Mouse (Mus musculus): ENCODE results near the gene Ppp4r2.

The Ppp4r2 gene

DNA sequence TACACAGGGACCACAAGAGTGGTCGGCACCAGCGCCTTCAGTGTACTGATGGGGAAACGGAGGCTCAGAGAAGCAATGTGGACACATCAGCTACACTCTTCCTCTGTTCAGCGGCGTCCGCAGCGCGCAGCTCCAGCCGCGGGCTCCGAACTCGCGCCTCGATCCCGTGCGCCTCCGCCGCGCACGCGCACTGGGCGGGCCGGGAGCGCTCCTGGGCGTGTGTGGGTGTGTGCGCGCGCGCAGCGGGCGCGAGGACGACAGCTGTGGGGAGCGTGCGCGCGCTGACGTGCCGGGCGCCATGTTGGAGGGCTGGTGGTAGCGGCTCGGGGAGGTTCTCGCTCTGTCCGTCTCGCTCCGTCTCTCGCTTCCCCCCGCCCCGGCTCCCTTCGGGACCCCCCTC is at the start of gene Ppp4r2:
TSS of gene Ppp4r2 (plus strand) at position 268 of the 400 bp plus-strand sequence.
- peak; percentile 54 for DNase-seq (ENCODE audit: low read depth, low spot score)

DNA sequence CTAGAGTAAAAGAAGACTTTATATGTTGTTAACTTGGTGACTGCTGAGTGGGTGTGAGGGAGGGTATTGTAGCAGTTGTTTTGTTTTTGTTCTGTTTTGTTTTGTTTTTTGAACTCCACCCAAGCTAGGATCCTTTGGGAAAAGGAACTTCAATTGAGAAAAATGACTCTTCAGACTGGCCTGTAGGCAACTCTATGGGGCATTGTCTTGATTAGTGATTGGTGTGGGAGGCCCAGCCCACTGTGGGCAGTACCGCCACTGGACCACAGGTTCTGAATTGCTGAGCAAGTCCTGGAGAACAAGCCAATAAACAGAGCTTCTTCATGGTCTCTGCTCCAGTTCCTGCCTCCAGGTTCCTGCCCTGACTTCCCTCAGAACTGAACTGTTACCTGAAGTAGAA is 45.7 kb upstream of the Ppp4r2 start:
- DNase-seq (ENCODE audit: low read depth, low spot score), result no peak

GRCm38 (mm10) chr6:100789161-100789560 is 44.3 kb upstream of the Ppp4r2 start:
- no peak for DNase-seq (ENCODE audit: low read depth, low spot score)

DNA sequence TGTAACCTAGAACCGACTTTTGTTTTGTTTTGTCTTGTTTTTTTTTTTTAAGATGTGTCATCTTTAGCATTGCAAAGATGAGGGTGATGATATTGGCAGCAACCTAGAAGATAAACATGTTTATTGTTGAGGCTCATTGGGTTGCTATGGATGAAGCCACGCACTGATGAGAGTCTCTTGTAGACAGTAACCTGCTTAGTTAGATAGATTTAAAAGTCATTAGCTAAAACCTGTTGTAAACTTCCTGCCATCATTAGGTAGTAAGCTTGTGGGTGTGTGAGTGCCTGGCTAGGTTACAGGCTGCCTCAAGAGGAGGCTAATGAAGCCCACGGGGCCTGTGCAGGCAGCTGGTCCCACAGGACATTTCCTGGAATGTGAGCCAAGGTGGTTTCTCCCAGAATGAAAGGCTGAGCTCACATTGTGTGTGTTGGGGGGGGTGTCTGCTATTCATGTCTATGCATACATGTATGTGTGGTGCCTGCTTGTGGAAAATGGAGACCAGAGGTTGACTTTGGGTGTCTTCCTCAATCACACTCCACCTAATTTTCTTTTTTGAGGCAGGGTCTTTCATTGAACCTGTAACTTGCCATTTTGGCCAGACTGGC is 41.3 kb upstream of the Ppp4r2 start:
- no peak for DNase-seq (ENCODE audit: low read depth, low spot score)

GRCm38 (mm10) chr6:100792973-100793769 is 40.3 kb upstream of the Ppp4r2 start:
- no peak for DNase-seq (ENCODE audit: low read depth, low spot score)

DNA sequence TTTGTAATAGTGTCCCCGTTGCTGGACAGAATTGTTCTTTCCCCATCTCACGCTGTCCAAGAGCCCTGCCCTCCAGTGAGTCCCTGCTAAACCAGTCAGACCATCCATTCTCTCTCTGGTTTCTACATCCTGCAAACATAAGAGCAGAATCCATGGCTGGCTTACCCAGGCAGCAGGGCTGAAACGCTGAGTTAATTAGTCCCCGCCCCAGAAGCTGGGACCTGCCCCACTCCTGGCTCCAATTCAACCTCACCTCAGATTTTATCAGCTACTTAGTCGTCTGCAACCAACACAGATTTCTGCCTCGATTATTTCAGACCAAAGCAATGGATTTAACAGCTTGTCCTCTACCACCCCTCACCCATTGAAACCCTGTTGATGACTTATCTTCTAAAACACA is 37.6 kb upstream of the Ppp4r2 start:
- no peak for DNase-seq (ENCODE audit: low read depth, low spot score)

DNA sequence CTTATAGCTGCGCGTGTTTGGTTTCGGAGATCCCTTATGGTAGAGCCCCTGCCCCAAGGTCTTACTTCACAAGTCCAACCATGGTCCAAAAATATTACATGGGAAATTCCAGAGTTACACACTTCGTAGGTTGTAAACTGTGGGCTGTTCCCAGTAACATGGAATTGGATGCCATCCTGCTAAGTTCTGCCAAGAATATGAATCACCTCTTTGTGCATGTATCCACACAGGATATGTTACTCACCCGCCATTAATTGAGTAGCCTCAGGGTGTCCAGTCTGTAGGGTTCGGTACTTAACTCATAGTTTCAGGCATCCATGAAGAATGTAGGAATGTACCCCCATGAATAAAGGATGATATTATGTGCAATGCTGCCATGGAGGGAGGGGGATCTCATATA is 34.1 kb upstream of the Ppp4r2 start:
- no peak for DNase-seq (ENCODE audit: low read depth, low spot score)

DNA sequence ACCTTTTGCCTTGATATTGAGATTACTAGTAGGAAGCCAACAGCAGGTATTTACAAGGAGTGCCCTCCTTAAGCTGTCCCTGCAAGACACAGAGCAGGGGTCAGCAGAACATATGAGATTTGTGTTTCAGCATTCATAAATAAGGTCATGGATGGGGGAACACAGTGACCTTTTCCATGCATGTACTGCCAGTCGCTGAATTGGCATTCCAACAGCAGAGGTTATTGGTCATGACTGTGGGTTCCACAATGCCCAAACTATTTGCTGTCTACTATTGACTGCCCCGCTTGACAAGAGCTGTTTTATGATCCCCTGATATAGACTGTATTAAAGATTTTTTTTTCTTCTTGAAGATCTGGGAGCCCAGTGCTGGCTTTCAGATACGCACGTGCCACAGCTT is 33.7 kb upstream of the Ppp4r2 start:
- DNase-seq (ENCODE audit: low read depth, low spot score), result no peak

DNA sequence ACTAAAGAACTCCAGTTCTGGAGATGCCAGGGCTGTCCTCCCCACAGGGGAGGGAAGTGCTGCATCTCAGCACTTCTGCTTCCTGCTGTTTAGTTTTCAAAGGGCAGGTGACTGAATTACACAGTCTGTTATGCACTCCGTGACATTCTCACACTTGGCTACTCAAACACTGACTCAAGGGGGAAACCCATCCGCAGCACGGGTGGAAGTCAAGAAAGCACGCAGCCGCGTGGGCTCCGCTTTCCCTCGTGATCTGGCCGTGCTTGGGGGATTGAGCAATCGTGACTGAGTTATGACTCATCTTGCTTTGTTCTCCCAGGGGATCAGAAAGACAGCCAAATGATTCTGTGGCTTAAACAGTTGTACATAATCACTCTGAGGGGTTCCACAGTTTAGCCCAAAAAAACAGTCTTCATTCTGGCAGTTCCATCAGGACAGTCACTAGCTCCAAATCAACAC is 32.9 kb upstream of the Ppp4r2 start:
- peak; percentile 46 for DNase-seq (ENCODE audit: low read depth, low spot score)

GRCm38 (mm10) chr6:100802381-100803083 is 30.9 kb upstream of the Ppp4r2 start:
- no peak for DNase-seq (ENCODE audit: low read depth, low spot score)

DNA sequence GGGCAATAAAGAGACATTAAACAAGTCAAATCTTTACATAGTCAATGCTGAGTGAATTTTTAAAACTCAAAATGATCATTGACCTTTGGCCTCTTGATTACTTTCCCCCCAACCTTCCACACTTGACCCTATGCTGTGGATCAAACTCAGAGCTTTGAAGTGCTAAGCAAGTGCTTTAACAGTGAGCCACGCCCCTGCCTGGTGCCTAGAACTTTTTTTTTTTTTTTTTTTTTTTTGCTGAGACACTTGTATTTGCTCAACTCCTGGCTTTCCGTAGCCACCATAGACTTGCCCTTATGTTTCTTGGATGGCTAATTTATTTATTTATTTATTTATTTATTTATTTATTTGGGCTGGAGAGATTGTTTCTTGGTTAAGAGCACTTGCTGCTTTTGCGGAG is 30.2 kb upstream of the Ppp4r2 start:
- DNase-seq (ENCODE audit: low read depth, low spot score), result no peak

DNA sequence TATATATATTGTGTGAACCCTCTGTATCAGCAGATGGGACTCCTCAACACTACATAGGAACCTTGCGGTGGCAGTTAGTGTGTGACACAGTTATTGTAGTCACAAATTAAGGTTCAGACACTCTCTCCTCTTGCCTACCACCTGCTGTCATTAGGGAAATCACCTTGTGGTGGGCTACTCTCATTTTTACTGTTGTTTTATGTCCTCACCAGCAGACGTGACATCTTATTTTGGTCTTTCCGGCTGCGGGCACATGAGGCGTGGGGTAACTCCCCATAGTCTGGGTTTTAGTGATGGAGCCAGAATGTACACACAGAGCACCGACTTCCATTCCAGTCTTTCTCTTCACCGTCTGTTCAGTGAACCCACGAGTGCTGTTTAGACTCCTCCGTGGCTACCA is 26.2 kb upstream of the Ppp4r2 start:
- no peak for DNase-seq (ENCODE audit: low read depth, low spot score)

DNA sequence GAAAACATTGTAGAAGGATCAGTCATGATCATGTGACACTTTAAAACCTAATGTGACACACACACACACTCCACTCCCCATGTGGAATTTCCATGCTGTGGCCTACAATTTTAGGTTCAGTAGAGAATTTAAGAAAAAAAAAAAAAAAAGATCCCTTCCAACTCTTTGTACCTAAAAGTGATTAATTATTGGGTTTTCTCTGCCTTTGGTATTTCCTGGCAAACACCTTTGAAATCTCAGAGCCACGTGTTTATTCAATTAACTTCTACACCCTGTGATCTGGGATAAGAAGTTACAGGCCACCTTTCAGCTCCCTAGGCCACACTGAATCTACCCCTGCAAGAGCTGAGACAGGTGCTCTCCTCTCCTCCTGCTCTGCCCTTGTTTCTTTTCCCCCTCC is 25.7 kb upstream of the Ppp4r2 start:
- no peak for DNase-seq (ENCODE audit: low read depth, low spot score)

GRCm38 (mm10) chr6:100808221-100808778 is 25.1 kb upstream of the Ppp4r2 start:
- no peak for DNase-seq (ENCODE audit: low read depth, low spot score)

DNA sequence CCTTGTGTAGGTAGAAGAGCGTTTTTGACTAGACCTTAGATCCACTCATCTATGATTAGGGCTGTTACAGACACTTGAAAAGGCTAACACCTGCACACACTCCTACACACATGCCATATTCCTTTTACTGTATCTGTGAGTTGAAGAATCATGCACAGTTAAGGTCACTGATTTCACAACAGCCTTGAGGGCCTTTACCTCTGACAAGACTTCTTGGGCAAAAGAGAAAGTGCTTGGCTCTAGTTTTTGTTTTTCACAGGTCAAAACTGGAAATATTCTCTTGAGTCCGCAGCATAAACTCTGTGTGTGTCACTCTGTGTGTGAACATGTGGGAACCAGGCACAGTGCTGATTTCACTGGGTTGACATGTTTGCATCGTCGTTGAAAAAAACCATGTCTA is 23.3 kb upstream of the Ppp4r2 start:
- DNase-seq (ENCODE audit: low read depth, low spot score), result no peak

DNA sequence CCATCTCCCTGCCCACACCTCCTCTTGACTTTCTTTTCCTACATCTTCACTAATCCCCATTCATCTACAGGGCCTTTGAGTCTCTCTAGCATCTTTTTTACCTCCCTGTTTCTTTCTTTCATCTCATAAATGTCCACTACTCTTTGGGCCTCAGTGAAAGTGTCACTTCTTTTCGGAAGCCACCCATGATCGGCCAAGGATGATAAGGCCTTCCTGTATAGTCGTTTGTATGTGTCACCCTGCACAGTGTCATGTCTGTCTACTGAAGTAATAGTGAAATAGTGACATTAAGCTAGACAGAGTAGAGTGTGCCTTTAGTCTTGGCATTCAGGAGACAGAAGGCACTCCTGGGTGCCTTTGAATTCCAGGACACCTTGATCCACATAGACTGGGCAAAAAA is 21.7 kb upstream of the Ppp4r2 start:
- DNase-seq (ENCODE audit: low read depth, low spot score), result no peak

- no peak for DNase-seq (ENCODE audit: low read depth, low spot score)
Measured at GRCm38 (mm10) chr6:100821367-100821766, 12.1 kb upstream of the Ppp4r2 start.

GRCm38 (mm10) chr6:100823356-100823755 is 10.1 kb upstream of the Ppp4r2 start:
- DNase-seq (ENCODE audit: low read depth, low spot score), result no peak

GRCm38 (mm10) chr6:100824381-100824965 is 8.9 kb upstream of the Ppp4r2 start:
- DNase-seq (ENCODE audit: low read depth, low spot score), result no peak

DNA sequence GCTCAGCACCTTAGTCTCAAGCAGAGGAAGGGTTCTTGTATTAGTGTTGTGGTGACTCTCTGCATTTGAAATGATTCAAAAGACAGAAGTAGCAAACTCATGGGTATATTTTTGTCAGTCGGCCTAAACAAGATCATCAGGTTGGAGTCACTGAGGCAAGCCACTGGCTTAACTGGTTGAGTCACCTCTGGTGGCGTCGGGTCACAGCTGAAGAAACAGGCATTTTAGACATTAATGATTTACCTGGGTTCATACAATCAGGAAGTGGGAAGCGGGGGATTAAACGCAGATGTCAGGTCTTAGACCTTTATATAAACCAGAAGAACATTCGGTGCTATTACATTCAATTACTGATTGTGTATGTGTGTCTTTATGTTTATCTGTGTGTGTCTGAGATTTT is 7.4 kb upstream of the Ppp4r2 start:
- DNase-seq (ENCODE audit: low read depth, low spot score), result no peak

GRCm38 (mm10) chr6:100828565-100828964 is 4.9 kb upstream of the Ppp4r2 start:
- DNase-seq (ENCODE audit: low read depth, low spot score), result no peak

DNA sequence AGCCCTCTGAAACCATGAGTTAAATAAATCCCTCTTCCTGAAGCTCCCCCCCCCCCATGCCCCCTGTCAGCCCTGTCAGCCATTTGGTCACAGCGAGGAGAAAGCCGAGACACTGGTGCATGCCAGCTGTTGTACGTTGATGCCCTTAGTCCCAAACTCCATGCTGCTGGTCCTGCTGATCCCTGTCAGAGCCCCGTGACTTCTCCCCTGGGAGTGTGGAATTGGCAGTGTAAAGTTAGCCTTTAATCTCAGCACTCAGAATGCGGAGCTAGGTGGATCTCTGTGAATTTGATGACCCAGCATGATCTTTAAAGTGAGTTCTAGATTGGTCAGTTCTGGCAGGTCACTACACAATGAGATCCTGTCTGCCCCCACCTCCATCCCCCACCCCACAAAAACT is 3.7 kb upstream of the Ppp4r2 start:
- no peak for DNase-seq (ENCODE audit: low read depth, low spot score)
